Mouse (Mus musculus) stomach, postnatal 0 days (tissue): ENCODE results near the gene Cbx2.
A peak's percentile ranks its signal among the peaks of the same experiment; 100 is the strongest.

Source experiments
- CTCF ChIP-seq: IDR thresholded peaks from 2 replicates; pipeline ENCODE4 v1.5.1; 2016; ENCODE audit warnings: antibody characterized with exemption, low read depth, mild to moderate bottlenecking, moderate library complexity
- EP300 ChIP-seq: optimal IDR thresholded peaks from 2 replicates; pipeline ENCODE3; 2016; ENCODE audit warnings: antibody characterized with exemption

DNA sequence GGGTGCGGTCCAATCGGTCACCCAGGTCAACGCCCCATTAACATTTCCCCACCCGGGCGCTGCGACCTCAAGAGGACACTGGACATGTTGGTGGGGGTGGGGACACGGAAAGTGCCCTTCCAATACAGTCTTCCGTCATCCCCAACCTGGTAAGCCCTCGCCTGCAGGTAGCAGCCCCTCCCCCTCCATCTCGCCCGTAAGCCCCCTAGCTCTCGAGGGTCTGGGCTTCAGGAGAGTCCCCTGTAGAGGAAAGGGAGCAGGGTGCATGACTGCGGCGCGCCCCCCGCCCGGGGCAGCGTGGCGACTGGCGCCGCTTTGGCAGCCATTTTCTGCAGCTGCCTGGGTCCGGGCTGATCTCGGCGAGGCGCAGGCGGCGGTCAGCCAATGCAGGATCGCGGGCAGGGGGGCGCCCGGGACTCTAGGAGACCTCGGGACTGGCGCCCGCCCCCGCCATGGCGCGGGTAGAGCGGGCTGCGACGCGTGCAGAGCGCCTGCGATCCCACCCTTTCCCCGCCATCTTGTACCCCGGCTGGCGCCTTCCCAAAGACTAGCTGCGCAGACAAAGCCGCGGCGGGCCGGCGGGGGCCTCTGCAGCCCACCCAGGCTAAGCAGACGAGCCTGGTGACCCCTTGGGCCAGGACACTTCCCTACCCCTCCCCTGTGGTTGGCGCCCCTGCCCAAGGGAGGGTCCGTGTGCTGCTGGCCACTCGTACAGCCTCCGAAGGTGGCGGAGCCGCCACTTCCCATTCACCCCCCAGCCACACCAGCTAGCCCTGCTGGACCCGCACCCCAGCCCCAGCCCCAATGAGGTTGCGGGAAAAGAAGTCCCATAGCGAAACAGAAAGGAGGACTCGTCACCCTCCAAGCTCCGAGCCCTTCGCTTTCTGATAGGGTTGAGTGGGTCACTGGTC is 33.8 kb downstream of the Cbx2 start:
- TF ChIP-seq EP300 (no peak), CTCF (peak; percentile 5; the same call in 1 of the 2 replicates)
